Mouse (Mus musculus) erythroblast, embryonic 14.5 days (primary cell): ENCODE measurements around the gene Higd1a. TPM values are rescaled to one million over a fixed set of nuclear protein-coding genes. Genes with fewer than 3 reads are reported as not detected.

ENCODE experiments used
- H3K27me3 ChIP-seq: 2 replicates; pipeline ENCODE4 v1.6.1; 2012; ENCODE audit warnings: inconsistent platforms; ENCODE audit not compliant: control insufficient read depth
- H3K36me3 ChIP-seq: 2 replicates; pipeline ENCODE4 v1.6.1; 2012; ENCODE audit warnings: mild to moderate bottlenecking, inconsistent platforms; ENCODE audit not compliant: control insufficient read depth
- H3K4me1 ChIP-seq: 2 replicates; pipeline ENCODE4 v1.6.1; 2012; ENCODE audit warnings: inconsistent platforms; ENCODE audit not compliant: control insufficient read depth
- H3K4me3 ChIP-seq: replicated peaks from 2 replicates; pipeline ENCODE3; 2012; ENCODE audit warnings: moderate library complexity, mild to moderate bottlenecking, inconsistent platforms
- H3K9me3 ChIP-seq: 2 replicates; pipeline ENCODE4 v1.6.1; 2012; ENCODE audit warnings: low read length, inconsistent platforms, mixed read lengths; ENCODE audit not compliant: control insufficient read depth
- GATA1 ChIP-seq: IDR thresholded peaks from 2 replicates; pipeline ENCODE4 v1.6.1; 2012; ENCODE audit warnings: low read length, inconsistent platforms, mixed read lengths
- TAL1 ChIP-seq: IDR thresholded peaks from 3 replicates; pipeline ENCODE4 v1.6.1; 2012; ENCODE audit warnings: low read length, inconsistent platforms, mixed read lengths
- polyA plus RNA-seq: library from polyadenylated mRNA; stranded (reverse); fragments of >175 nt; gene quantifications from 2 replicates; pipeline ENCODE4 v1.2.3, GENCODE M21; 2012

Gene Higd1a
- polyA plus RNA-seq, result 3.0 and 3.7 TPM in 2 replicates

DNA sequence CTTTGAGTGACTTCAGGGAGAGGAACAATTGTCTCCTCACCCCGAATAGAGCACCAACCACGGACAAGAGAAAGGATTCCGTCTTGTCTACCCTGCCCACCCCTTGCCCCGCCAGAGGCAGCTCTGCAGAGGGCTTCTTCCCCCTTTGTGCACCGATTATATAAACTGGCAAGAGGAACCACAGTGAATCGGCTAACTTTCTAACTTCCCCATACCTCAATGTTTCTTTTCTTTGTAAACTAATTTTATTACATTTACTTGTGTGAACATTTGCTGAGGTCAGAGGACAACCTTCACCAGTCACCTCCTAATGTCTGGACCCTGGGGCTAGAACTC lies at the start of gene Higd1a:
TSS of gene Higd1a (minus strand) at position 210 of the 336 bp plus-strand sequence.
- peaks cover 22% of the 10 kb centered on the region for H3K36me3 ChIP-seq
- TF ChIP-seq TAL1 (no peak), GATA1 (no peak)
- no peaks in the 10 kb centered on the region for H3K9me3 ChIP-seq
- H3K4me3 ChIP-seq, result peak within 1 kb of the TSS; percentile 78
- no peaks in the 10 kb centered on the region for H3K27me3 ChIP-seq
- peaks cover 53% of the 10 kb centered on the region for H3K4me1 ChIP-seq

DNA sequence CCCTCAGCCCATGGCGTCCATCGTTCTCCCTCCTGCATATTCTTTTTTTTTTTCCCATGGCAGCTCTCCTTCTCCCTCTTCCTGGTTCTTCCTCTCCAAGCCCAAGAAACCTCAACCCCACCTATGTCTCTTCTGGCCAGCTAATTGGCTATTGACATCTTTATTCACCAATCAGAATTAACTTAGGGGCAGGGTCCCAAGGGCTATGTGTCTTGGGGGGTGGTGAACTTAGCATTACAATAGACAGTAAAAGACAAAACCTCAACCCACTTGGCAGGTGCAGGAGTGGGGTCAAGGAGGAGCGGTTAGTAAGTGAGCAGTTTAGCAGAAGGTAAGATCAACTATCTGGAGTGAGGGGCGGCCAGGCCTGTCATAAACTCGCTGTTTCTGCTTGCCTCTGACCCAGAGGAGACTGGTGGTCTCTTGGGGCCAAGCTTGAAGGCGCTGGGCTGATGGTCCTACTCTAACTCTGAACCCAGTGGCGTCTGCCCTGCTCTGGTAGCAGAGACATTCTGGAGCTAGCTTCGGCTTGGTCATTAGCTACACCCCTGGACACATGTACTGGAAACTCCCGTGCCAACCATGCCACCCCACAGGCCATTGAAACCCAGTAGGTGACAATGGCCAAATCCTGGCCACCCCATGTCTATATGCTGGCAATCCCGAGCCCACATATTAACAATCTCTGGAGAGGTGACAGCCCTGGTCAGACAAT lies 49.4 kb upstream of the Higd1a start:
- no peaks in the 10 kb centered on the region for H3K4me1 ChIP-seq
- no peaks in the 10 kb centered on the region for H3K9me3 ChIP-seq
- H3K27me3 ChIP-seq, result no peaks in the 10 kb centered on the region
- no peak overlapping the region for H3K4me3 ChIP-seq
- no peaks in the 10 kb centered on the region for H3K36me3 ChIP-seq
- TF ChIP-seq TAL1, result no peak

DNA sequence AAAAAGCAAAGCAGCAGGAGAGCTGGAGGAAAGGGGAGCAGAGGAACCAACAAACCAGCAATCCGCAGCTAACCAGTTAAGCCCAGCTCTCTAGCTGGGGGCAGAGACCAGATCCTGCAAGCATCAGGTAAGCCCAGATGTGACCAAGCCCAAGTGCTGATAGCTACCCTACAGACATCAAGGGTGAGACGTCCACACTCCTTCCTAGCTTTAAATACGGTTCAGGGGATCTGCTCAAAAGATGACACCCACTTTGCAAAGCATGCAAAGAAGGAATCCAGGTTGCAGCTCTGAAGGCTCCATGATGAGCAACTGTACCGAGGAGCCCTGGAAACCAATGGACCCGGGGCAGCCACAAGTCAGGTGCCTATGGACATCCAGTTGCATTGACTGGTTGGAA lies 48.3 kb upstream of the Higd1a start:
- no peaks in the 10 kb centered on the region for H3K27me3 ChIP-seq
- H3K4me3 ChIP-seq, result no peak overlapping the region
- H3K4me1 ChIP-seq, result no peaks in the 10 kb centered on the region
- no peaks in the 10 kb centered on the region for H3K9me3 ChIP-seq
- H3K36me3 ChIP-seq, result no peaks in the 10 kb centered on the region
- no peak for TF ChIP-seq GATA1
- TF ChIP-seq TAL1, result no peak

DNA sequence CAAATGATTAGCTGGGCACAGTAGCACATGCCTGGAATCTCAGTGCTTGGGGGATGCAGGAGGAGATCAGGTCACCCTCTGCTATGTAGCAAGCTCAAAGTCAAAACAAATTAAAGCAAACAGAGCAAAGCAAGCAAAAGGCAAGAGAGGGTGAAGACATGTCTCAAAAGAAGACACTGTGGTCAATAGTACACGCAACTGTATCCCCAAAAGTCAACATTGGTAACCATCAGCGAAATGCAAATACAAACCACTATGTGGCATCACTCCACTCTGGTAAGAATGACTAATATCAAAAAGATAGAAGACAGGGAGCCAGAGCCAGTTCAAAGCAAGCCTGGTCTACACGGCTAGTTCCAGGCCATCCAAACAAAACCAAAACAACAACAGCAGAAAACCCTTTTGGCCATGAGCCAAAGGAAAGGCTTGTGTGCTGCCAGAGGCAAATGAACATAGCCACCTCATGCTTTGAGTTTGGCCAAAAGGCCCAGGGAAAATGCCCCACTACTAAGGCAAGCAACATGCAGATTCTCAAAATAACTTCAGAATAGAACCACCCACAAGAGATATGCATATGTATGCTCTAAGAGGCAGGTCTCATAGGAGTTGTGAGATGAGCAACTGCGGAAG lies 47.5 kb upstream of the Higd1a start:
- TF ChIP-seq TAL1 (no peak), GATA1 (no peak)
- no peaks in the 10 kb centered on the region for H3K36me3 ChIP-seq
- no peaks in the 10 kb centered on the region for H3K9me3 ChIP-seq
- H3K4me1 ChIP-seq, result no peaks in the 10 kb centered on the region
- H3K4me3 ChIP-seq, result no peak overlapping the region
- H3K27me3 ChIP-seq, result no peaks in the 10 kb centered on the region

DNA sequence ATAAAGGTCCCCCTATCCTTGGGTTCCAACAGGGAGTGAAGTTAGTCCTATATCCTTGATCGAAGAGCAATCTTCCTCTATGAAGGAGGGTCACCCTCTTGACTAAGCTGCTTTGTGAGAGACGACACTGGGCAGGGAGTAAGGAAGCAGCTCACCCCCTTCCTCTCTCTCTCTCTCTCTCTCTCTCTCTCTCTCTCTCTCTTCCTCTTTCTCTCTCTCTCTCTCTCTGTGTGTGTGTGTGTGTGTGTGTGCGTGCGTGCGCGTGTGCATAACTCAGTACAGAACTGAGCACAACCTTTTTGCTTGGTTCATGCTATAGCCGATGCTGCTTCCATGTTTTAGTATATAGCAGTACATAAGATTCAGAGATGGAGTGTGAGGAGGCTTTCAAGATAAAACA lies 46.8 kb upstream of the Higd1a start:
- H3K9me3 ChIP-seq, result no peaks in the 10 kb centered on the region
- no peaks in the 10 kb centered on the region for H3K27me3 ChIP-seq
- no peaks in the 10 kb centered on the region for H3K36me3 ChIP-seq
- no peak overlapping the region for H3K4me3 ChIP-seq
- H3K4me1 ChIP-seq, result no peaks in the 10 kb centered on the region
- TF ChIP-seq GATA1 (no peak), TAL1 (no peak)

DNA sequence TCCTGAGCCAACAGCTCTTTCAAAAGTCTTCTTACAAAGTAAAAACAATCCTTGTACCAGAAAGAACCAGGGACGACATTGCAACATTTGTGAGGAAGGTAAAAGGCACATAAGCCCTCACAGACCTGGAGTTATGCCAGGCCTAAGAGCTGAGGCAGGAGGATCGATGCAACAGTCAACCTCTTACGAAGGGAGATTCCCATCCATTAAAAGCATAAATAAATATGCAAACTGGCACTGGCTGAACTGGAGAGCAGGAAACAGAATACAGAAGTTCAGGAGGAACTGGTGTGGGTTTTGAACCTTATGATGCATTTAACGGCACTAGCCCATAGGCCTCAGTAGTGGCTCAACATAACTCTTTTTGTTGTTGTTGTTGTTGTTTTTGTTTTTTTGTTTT lies 46.2 kb upstream of the Higd1a start:
- H3K9me3 ChIP-seq, result no peaks in the 10 kb centered on the region
- H3K4me1 ChIP-seq, result no peaks in the 10 kb centered on the region
- H3K36me3 ChIP-seq, result no peaks in the 10 kb centered on the region
- no peak overlapping the region for H3K4me3 ChIP-seq
- TF ChIP-seq GATA1, result no peak
- no peak for TF ChIP-seq TAL1
- H3K27me3 ChIP-seq, result no peaks in the 10 kb centered on the region

DNA sequence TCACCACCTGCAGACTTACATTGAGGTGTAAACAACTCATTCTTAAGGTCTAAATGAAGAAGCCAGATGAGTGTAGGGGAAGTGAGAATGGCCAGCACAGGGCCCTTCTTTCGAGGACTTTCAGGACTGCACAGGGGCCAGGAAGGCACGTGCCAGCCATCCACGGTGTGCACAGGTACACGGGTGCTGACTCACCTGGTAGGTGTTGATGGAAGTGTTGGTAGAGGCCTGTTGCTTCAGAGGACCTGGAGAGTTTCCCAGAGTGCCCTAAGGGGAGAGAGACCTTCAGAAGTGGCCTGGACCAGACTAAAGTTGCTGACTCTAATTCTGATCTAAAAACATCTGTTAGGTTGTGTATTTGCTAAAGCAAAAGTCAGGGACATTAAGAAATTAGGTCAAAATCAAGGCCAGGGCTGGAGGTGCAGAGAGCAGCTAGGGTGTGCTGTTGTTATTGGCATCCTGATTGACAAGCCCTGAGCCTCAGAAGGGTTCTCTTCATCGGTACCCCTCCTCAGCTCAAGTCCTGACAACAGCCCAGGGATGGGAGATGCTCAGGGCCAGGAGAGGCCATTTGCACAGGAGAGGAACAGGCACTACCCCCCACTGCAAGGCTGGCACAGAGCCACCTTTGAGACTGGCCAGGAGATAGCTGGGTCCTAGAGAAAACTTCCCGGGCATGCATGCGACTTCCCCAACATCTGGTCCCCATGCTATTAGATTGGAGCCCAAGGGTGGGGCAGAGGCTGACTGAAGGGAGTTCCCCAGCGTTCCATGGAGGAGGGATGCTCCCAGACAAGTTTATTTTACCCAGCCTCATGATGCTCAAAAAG lies 45.5 kb upstream of the Higd1a start:
- TF ChIP-seq TAL1 (no peak), GATA1 (no peak)
- Histone ChIP-seq H3K4me3 (no peak overlapping the region), H3K36me3 (no peaks in the 10 kb centered on the region), H3K27me3 (no peaks in the 10 kb centered on the region), H3K4me1 (no peaks in the 10 kb centered on the region), H3K9me3 (no peaks in the 10 kb centered on the region)

DNA sequence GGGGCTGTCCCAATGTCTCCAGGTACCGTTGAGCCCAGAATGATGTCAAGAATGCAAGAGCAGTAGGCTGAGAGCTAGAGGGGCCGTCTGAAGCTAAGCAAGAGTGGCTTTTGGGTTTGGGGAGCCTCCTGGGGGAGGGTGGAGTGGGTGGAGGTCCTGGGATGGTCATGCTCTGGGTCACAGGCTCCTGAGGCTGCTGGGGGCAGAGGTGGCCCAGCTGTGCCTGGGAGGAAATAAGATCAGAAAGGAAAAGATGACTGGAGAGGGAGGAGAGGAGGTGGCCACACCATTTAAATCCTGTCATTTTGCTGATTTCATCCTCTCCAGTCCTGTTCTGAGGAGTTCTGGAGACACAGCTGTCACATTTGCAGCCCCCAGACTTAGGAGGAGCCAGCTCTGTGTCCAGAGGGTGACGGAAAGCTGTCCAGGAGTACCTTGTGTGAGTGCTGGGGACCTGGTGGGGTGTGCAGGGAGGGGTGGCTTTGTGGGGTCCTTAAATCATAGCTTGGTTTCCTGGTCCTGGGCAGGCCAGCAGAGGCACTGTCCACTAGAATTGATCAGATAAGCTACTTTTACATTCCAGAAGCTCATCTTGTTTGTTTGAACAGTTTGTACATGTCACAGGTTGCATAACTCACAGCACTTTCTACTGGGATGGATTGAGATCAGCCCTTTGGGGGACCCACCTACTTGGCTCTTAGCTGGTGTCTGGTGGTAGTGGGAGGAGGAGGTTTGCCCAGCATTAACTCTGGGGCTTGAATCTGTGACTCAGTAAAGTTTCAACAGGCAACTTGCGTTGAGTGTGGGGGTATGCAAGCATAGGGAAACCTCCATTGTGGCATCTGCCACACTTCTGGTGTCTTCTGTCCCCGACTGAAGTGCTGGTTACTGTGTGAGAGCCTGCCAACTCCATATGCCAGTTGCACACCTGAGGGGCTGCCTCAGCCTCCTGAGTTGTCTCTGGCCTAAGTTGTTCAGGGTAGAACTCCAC lies 43.8 kb upstream of the Higd1a start:
- Histone ChIP-seq H3K36me3 (no peaks in the 10 kb centered on the region), H3K4me3 (no peak overlapping the region), H3K27me3 (no peaks in the 10 kb centered on the region), H3K9me3 (no peaks in the 10 kb centered on the region), H3K4me1 (no peaks in the 10 kb centered on the region)
- no peak for TF ChIP-seq GATA1
- no peak for TF ChIP-seq TAL1
